Mouse (Mus musculus) liver, embryonic 14.5 days (tissue): ENCODE measurements around the gene Cbfb.

ENCODE experiments used
- CTCF ChIP-seq: IDR thresholded peaks from 2 replicates; pipeline ENCODE4 v1.5.1; 2016; ENCODE audit warnings: antibody characterized with exemption, low read depth, control low read depth
- EP300 ChIP-seq: IDR thresholded peaks from 2 replicates; pipeline ENCODE4 v1.6.1; 2016; ENCODE audit warnings: antibody characterized with exemption, low read depth

GRCm38 (mm10) chr8:105231503-105232320, 61.2 kb downstream of the Cbfb start:
- TF ChIP-seq CTCF (no peak), EP300 (no peak)
